Mouse (Mus musculus) erythroblast, embryonic 14.5 days (primary cell): ENCODE results near the gene Mical3. TPM values are rescaled to one million over a fixed set of nuclear protein-coding genes. Genes with fewer than 3 reads are reported as not detected.

Source experiments
- H3K27me3 ChIP-seq: 2 replicates; pipeline ENCODE4 v1.6.1; 2012; ENCODE audit warnings: inconsistent platforms; ENCODE audit not compliant: control insufficient read depth
- H3K36me3 ChIP-seq: 2 replicates; pipeline ENCODE4 v1.6.1; 2012; ENCODE audit warnings: mild to moderate bottlenecking, inconsistent platforms; ENCODE audit not compliant: control insufficient read depth
- H3K4me1 ChIP-seq: 2 replicates; pipeline ENCODE4 v1.6.1; 2012; ENCODE audit warnings: inconsistent platforms; ENCODE audit not compliant: control insufficient read depth
- H3K4me3 ChIP-seq: replicated peaks from 2 replicates; pipeline ENCODE3; 2012; ENCODE audit warnings: moderate library complexity, mild to moderate bottlenecking, inconsistent platforms
- H3K9me3 ChIP-seq: 2 replicates; pipeline ENCODE4 v1.6.1; 2012; ENCODE audit warnings: low read length, inconsistent platforms, mixed read lengths; ENCODE audit not compliant: control insufficient read depth
- GATA1 ChIP-seq: IDR thresholded peaks from 2 replicates; pipeline ENCODE4 v1.6.1; 2012; ENCODE audit warnings: low read length, inconsistent platforms, mixed read lengths
- TAL1 ChIP-seq: IDR thresholded peaks from 3 replicates; pipeline ENCODE4 v1.6.1; 2012; ENCODE audit warnings: low read length, inconsistent platforms, mixed read lengths
- polyA plus RNA-seq: library from polyadenylated mRNA; stranded (reverse); fragments of >175 nt; gene quantifications from 2 replicates; pipeline ENCODE4 v1.2.3, GENCODE M21; 2012

Gene Mical3
- polyA plus RNA-seq, 1 experiment = 11.0 TPM

DNA sequence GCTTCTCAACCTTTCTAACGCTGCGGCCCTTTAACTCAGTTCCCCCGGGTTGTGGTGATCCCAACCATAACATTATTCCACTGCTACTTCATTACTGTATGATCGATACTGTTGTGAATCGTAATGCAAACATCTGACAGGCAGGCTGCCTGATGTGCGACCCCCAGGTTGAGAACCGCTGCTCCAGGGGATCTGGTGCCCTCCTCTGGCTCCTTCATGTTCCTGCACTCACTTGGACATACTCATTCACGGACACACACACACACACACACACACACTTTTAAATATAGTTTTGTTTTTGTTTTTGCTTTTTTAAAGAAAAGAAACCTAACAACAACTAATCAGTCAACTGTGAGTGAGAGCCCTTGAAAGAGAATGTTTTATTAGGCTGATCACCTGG, 19.3 kb upstream of the Mical3 start:
- Histone ChIP-seq H3K27me3 (peaks cover 2% of the 10 kb centered on the region; the same call in 1 of the 2 replicates), H3K9me3 (peaks cover 2% of the 10 kb centered on the region; the same call in 1 of the 2 replicates), H3K4me3 (no peak overlapping the region), H3K36me3 (no peaks in the 10 kb centered on the region), H3K4me1 (no peaks in the 10 kb centered on the region)
- TF ChIP-seq TAL1 = no peak
- no peak for TF ChIP-seq GATA1

DNA sequence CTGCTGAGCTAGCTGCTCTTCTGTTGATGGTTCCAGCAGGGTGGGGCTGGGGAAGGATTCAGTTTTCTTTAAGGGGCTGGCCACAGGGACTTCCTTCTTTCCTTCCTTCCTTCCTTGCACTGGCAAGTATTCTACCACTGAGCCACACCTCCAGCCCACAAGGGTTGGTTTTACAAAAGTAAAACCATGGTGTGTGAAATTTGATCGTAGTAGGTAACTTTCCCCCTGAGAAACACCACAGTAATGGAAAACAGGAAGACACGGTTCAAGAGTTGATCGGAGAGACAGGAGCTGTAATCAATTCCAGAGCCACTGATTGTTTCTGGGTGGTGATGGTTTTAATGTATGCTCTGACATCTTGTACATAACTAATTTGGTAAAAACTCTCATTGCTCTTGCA, 18.6 kb upstream of the Mical3 start:
- Histone ChIP-seq H3K4me3 (no peak overlapping the region), H3K9me3 (peaks cover 2% of the 10 kb centered on the region; the same call in 1 of the 2 replicates), H3K27me3 (peaks cover under 1% of the 10 kb centered on the region; the same call in 1 of the 2 replicates), H3K36me3 (no peaks in the 10 kb centered on the region), H3K4me1 (no peaks in the 10 kb centered on the region)
- TF ChIP-seq GATA1 (no peak), TAL1 (no peak)

- H3K4me3 ChIP-seq = no peak overlapping the region
- no peaks in the 10 kb centered on the region for H3K4me1 ChIP-seq
- H3K9me3 ChIP-seq = peaks cover 2% of the 10 kb centered on the region; the same call in 1 of the 2 replicates
- TF ChIP-seq TAL1 (no peak), GATA1 (no peak)
- no peaks in the 10 kb centered on the region for H3K36me3 ChIP-seq
- no peaks in the 10 kb centered on the region for H3K27me3 ChIP-seq
Observed at GRCm38 (mm10) chr6:121148360-121148759, 17.6 kb upstream of the Mical3 start.

GRCm38 (mm10) chr6:121146798-121147197, 16.0 kb upstream of the Mical3 start:
- Histone ChIP-seq H3K27me3 (peaks cover 3% of the 10 kb centered on the region; the same call in 1 of the 2 replicates), H3K4me1 (no peaks in the 10 kb centered on the region), H3K36me3 (no peaks in the 10 kb centered on the region), H3K9me3 (peaks cover 2% of the 10 kb centered on the region; the same call in 1 of the 2 replicates), H3K4me3 (no peak overlapping the region)
- TF ChIP-seq GATA1 = no peak
- TF ChIP-seq TAL1 = no peak

DNA sequence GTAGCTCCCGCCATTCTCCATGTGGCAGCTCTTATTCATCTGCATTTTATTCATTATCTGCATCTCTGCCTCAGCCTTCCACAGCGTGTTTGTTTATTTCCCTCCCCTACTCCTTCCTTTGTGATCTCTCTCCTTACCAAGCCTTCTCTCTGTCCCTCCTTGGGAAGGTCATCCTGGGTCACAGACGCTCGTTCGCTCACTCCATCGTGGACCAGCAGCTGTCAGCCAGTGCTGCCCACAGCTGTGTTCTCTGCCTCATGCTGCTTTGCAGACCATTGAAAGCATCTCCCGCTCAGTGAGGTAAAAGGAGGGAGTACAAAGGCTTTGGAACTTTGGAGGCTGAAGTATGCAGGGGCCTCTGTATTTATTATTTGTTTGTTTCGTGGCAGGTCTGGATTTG, 15.1 kb upstream of the Mical3 start:
- TF ChIP-seq TAL1 (no peak), GATA1 (no peak)
- Histone ChIP-seq H3K9me3 (peaks cover 2% of the 10 kb centered on the region; the same call in 1 of the 2 replicates), H3K27me3 (peaks cover 3% of the 10 kb centered on the region; the same call in 1 of the 2 replicates), H3K4me1 (no peaks in the 10 kb centered on the region), H3K4me3 (no peak overlapping the region), H3K36me3 (no peaks in the 10 kb centered on the region)

DNA sequence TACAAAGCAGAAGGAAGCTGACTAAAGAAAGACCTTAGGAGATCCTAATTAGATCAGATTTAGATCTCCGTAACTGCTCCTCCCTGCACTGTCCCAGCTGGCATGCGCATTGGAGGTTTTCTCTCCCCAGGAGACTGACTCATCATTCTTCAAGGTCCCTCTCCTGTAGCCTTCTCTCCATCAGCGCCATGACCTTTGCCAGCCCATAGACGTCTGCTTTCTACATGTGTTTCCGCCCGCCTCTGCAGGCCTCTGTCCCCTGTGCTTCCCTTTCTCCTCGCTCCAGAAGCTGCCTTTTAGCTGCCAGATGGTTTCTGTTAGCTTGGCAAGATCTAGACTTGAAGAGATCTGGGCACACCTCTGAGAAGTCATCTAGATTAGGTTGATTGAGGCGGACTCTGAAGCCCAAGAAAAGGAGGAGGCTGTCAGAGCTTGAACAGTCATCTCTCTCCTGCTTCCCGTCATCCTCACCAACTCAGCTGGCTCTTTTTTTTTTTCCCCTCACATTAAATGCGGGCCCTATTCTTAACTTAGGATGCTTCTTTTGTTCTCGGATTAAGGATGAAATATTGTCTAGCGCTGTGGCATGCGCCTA, 14.3 kb upstream of the Mical3 start:
- Histone ChIP-seq H3K27me3 (peaks cover 3% of the 10 kb centered on the region; the same call in 1 of the 2 replicates), H3K4me1 (no peaks in the 10 kb centered on the region), H3K4me3 (no peak overlapping the region), H3K36me3 (no peaks in the 10 kb centered on the region), H3K9me3 (peaks cover 1% of the 10 kb centered on the region; the same call in 1 of the 2 replicates)
- TF ChIP-seq TAL1 (no peak), GATA1 (no peak)

DNA sequence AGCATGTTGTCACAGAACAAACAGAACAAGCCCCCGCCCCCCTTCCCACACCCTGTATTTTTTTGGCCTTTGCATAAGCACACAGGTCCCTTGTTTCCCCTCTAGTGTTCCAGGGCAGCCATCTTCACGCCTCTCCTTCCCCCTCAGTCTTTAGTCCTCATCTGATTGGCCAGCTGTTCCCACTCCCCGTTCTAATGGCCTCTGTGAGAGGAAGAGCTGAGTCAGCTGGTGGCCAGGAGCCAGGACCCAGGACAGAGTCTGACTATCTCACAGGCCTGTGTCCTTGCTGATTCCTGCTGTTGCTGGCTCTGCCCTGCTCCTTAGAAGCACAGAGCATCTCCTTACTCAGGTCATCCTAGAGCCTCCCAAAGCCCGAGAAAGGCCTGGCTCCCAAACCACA, 13.3 kb upstream of the Mical3 start:
- no peak for TF ChIP-seq TAL1
- no peak for TF ChIP-seq GATA1
- peaks cover 3% of the 10 kb centered on the region; the same call in 1 of the 2 replicates for H3K27me3 ChIP-seq
- no peaks in the 10 kb centered on the region for H3K9me3 ChIP-seq
- no peaks in the 10 kb centered on the region for H3K4me1 ChIP-seq
- H3K4me3 ChIP-seq = no peak overlapping the region
- no peaks in the 10 kb centered on the region for H3K36me3 ChIP-seq

- no peaks in the 10 kb centered on the region for H3K9me3 ChIP-seq
- H3K4me1 ChIP-seq = no peaks in the 10 kb centered on the region
- no peak overlapping the region for H3K4me3 ChIP-seq
- no peaks in the 10 kb centered on the region for H3K36me3 ChIP-seq
- H3K27me3 ChIP-seq = peaks cover 3% of the 10 kb centered on the region; the same call in 1 of the 2 replicates
- TF ChIP-seq GATA1 (no peak), TAL1 (no peak)
Observed at GRCm38 (mm10) chr6:121143439-121143838, 12.6 kb upstream of the Mical3 start.

- H3K4me1 ChIP-seq = peaks cover 2% of the 10 kb centered on the region; the same call in 1 of the 2 replicates
- no peak for TF ChIP-seq TAL1
- H3K27me3 ChIP-seq = peaks cover 3% of the 10 kb centered on the region; the same call in 1 of the 2 replicates
- H3K36me3 ChIP-seq = no peaks in the 10 kb centered on the region
- H3K4me3 ChIP-seq = no peak overlapping the region
- no peaks in the 10 kb centered on the region for H3K9me3 ChIP-seq
Observed at GRCm38 (mm10) chr6:121142298-121142697, 11.5 kb upstream of the Mical3 start.

DNA sequence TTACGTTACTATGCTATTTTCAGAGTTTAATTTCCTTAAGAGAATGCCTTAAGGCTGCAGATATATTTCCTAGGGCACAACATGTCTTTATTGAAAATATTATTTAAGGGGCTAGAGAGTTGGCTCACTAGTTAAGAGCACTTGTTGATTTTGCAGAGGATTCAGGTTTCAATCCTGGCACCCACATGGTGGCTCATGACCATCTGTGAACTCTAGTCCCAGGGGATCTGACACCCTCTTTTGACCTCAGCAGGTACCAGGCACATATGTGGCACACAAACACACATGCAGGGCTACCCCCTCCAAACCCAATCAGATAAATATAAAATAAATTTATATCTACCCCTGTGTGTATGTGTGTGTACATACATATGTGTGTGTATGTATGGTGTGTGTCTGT, 8.5 kb upstream of the Mical3 start:
- Histone ChIP-seq H3K27me3 (peaks cover 18% of the 10 kb centered on the region), H3K9me3 (no peaks in the 10 kb centered on the region), H3K4me1 (peaks cover 5% of the 10 kb centered on the region; the same call in 1 of the 2 replicates), H3K36me3 (no peaks in the 10 kb centered on the region), H3K4me3 (no peak overlapping the region)
- TF ChIP-seq GATA1 = no peak
- no peak for TF ChIP-seq TAL1
